Mouse (Mus musculus) liver, embryonic 11.5 days (tissue): Measurements from ENCODE around the gene Tgfb2. TPM values are rescaled to one million over a fixed set of nuclear protein-coding genes. Genes with fewer than 3 reads are reported as not detected.
A peak's percentile ranks its signal among the peaks of the same experiment; 100 is the strongest.

Experiments
- ATAC-seq: fragments of 200-750 bp; cut with Nextera tagmentation; replicated peaks from 2 replicates; pipeline ENCODE4 v1.8.0; 2017; ENCODE audit warnings: moderate number of reproducible peaks, mild to moderate bottlenecking, moderate TSS enrichment, moderate library complexity; ENCODE audit not compliant: low FRiP score
- DNase-seq: peaks from one replicate; pipeline ENCODE4 v3.0.0-alpha.2; 2017; ENCODE audit warnings: low spot score
- H3K27ac ChIP-seq: fragments of 300-500 bp; sonication (generic); 2 replicates; pipeline ENCODE4 v1.5.1; 2014; ENCODE audit warnings: mild to moderate bottlenecking, low read depth, low read length, control low read depth
- H3K27me3 ChIP-seq: fragments of 300-500 bp; sonication (generic); replicated peaks from 2 replicates; pipeline ENCODE4 v1.6.1; 2014; ENCODE audit warnings: low read length, mixed read lengths; ENCODE audit not compliant: control insufficient read depth, insufficient read depth
- H3K36me3 ChIP-seq: fragments of 300-500 bp; sonication (generic); 2 replicates; pipeline ENCODE4 v1.6.1; 2014; ENCODE audit warnings: mild to moderate bottlenecking, low read length, moderate library complexity, mixed read lengths; ENCODE audit not compliant: control insufficient read depth, insufficient read depth
- H3K4me1 ChIP-seq: fragments of 300-500 bp; sonication (generic); replicated peaks from 2 replicates; pipeline ENCODE4 v1.6.1; 2014; ENCODE audit warnings: low read length, mixed read lengths; ENCODE audit not compliant: control insufficient read depth, insufficient read depth
- H3K4me2 ChIP-seq: fragments of 300-500 bp; sonication (generic); 2 replicates; pipeline ENCODE4 v1.6.1; 2014; ENCODE audit warnings: mild to moderate bottlenecking, control low read depth, moderate library complexity
- H3K4me3 ChIP-seq: fragments of 300-500 bp; sonication (generic); 2 replicates; pipeline ENCODE4 v1.5.1; 2014; ENCODE audit warnings: low read depth, low read length, control low read depth
- H3K9ac ChIP-seq: fragments of 300-500 bp; sonication (generic); 2 replicates; pipeline ENCODE4 v1.6.1; 2014; ENCODE audit warnings: low read depth, low read length, control low read depth
- H3K9me3 ChIP-seq: fragments of 300-500 bp; sonication (generic); 2 replicates; pipeline ENCODE4 v1.6.1; 2016; ENCODE audit warnings: low read length, inconsistent platforms, mixed read lengths; ENCODE audit not compliant: control insufficient read depth
- WGBS: fragments of 180-500 bp; shearing (Covaris S2); extraction: QIAGEN DNeasy Blood & Tissue Kit; methylation state at CpG from one replicate; pipeline ENCODE4 v1.1.7; 2014; 5-methylcytosine and 5-hydroxymethylcytosine counted together
- polyA plus RNA-seq: library from polyadenylated mRNA; unstranded; fragments of >200 nt; fragmentation: Nextera tagmentation; extraction: Ambion mirVana; gene quantifications from 2 replicates; pipeline ENCODE4 v1.2.1, GENCODE M21; 2014

Gene Tgfb2
- polyA plus RNA-seq, 1 experiment from 2014 or later, result 18.9 TPM

DNA sequence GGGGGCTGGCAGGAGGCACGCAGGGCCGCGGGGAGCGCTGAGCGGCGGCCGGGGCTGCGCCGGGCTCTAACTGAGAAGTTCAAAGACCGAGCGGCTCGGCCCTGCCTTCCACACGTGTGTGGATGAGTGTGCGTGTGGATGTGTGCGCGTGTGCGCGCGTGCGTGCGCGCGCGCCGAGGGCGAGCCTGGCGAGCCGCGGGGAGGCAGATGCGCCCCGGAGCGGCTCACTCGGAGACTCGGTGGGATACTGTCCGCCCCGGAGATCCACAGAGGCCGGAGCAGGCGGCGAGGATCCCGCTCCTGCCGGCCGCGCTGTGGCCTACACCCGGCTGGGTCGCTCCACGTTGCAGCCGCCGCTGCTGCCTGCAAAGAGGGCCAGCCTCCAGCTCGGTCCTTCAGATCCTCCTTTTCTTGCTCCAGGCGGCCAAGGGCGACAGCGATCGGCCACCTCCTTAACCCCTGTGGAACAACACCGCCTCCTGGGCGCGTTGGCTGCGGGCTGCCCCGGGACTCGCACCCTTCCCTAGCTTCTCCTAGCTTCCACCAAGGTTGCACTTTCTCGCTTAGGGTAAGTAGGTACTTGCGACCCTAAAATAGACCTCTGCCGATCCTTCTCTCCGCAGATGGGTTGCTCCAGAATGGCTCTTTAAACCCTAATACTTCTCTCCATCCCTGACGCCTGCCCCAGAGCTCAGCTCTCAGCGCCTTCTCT is 430 bp downstream of the Tgfb2 start:
- Histone ChIP-seq H3K4me1 (peaks cover 4% of the 10 kb centered on the region), H3K36me3 (no peaks in the 10 kb centered on the region; the same call in 1 of the 2 replicates), H3K4me2 (peak overlapping the region; percentile 86), H3K27ac (no peak overlapping the region; the same call in 1 of the 2 replicates), H3K4me3 (peak overlapping the region; percentile 52), H3K9me3 (no peaks in the 10 kb centered on the region), H3K9ac (peak overlapping the region; percentile 57), H3K27me3 (peaks cover 26% of the 10 kb centered on the region)
- under 1% methylated on average over 54 of the region's 65 CpGs for WGBS
- DNase-seq (peak; percentile 73), ATAC-seq (peak; percentile 44)

DNA sequence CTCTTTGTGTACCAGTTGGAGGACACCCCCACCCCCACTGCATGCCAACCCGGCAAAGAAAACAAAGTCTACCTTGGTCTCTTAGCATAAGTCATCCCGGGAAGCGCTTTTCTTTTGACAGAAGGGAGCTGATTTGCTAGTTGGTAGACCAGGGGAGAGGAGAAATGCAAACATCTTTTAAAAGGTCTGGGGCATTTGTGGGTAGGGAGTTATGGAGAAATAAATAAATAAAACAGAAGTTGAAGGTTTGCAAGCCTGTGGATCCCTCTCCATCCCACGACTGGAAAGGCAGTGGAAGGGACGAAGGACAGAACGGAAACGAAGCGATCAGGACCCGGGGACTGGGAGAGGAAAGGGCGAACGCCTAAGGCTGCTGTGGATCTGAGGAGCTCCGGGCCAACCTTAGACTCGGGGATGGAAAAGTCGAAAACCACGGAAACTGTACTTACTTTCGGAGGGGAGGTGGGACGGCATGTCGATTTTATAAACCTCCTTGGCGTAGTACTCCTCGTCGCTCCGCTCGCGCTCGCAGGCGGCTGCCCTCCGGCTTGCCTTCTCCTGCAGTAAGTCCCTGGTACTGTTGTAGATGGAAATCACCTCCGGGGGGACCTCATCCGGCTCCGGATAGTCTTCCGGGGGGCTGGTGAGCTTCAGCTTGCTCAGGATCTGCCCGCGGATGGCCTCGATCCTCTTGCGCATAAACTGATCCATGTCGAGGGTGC is 1.6 kb downstream of the Tgfb2 start:
- H3K9ac ChIP-seq, result peak overlapping the region; percentile 21

DNA sequence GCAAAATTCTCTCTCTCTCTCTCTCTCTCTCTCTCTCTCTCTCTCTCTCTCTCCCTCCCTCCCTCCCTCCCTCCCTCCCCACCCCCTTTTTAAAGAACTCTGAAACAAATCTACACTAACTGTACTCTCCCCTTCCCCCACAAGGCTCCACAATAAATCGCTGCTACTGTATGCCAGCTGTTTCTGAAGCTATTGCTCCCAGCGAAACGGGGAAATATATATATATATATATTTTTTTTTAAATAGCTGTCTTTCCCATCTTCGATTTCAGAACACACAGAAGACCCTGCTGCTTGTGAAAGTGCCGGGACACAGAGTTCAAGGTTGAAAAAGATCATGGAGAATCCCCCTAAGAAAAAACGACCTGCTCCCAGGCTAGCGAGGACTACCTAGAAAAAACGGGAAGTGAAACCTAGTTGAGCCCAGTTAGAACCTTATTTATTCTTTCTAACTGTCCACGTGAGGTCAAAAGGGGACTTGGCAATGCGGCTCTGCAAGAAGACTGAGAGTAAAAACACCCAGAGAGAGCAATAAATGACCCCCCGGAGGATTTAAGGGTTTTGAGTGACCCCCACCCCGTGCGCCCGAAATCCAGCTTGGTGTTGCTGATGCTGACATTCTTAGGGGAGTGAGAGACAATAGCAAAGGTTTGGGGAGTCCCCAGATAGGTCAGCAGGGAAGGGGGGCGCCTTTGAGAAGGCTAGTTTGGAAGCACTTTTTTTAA is 2.4 kb downstream of the Tgfb2 start:
- Histone ChIP-seq H3K36me3 (no peaks in the 10 kb centered on the region; the same call in 1 of the 2 replicates), H3K27me3 (peaks cover 26% of the 10 kb centered on the region), H3K4me2 (peak overlapping the region; percentile 86), H3K4me1 (peaks cover 4% of the 10 kb centered on the region), H3K9ac (peak overlapping the region; percentile 21; the same call in 1 of the 2 replicates), H3K27ac (peak overlapping the region; percentile 2; the same call in 1 of the 2 replicates), H3K4me3 (peak overlapping the region; percentile 52), H3K9me3 (no peaks in the 10 kb centered on the region)
- DNase-seq, result peak; percentile 35
- no peak for ATAC-seq
- 1% methylated on average over 15 of the region's 15 CpGs for WGBS

More for the DNA sequence above, 1.6 kb downstream of the Tgfb2 start:
- peak overlapping the region; percentile 52 for H3K4me3 ChIP-seq
- WGBS, result under 1% methylated on average over 36 of the region's 36 CpGs
- H3K4me2 ChIP-seq, result peak overlapping the region; percentile 86
- no peaks in the 10 kb centered on the region; the same call in 1 of the 2 replicates for H3K36me3 ChIP-seq
- H3K4me1 ChIP-seq, result peaks cover 4% of the 10 kb centered on the region
- ATAC-seq, result no peak
- H3K27ac ChIP-seq, result peak overlapping the region; percentile 2; the same call in 1 of the 2 replicates
- peak; percentile 58 for DNase-seq
- peaks cover 26% of the 10 kb centered on the region for H3K27me3 ChIP-seq
- no peaks in the 10 kb centered on the region for H3K9me3 ChIP-seq

DNA sequence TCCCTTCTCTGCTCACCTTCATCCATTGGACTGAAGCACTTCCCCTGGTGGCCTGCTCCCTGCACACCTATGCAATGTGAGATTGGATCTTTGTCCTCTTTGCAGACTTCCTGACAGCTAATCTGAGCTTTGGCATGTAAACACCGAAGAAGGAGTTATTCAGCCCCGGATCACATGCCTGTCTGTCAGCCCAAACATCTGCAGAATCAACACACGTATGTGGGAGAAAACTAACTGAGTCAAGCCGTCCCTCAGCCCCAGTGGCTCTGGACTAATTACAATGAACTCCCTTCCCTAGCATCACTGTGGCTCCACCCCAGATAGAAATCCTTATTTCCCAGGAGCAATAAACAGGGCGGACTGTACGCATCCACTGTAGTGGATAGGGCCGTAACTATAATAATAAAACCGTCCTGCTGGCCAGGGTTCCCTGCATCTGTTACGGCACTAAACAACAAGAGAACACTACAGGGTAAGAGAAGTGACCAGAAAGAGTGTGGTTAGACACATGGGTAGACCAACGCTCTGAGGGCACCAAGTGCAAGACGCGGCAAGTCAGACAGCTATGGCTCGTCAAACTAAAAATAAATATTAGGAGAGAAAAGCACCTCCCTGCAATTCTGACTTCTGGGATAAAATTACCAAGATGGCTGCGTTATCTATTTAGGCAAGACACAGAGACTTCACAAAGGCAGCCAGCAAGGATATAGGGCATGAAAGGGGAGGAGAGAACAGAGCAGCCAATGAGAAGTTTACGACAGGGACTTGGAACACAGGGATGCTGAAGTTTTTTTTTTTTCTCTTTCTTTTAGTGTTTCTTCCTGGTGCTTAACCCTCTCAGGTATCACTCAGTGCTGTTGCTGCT is 3.2 kb downstream of the Tgfb2 start:
- DNase-seq (no peak), ATAC-seq (no peak)
- Histone ChIP-seq H3K27ac (no peak overlapping the region), H3K4me1 (peaks cover 4% of the 10 kb centered on the region), H3K9me3 (no peaks in the 10 kb centered on the region), H3K9ac (no peak overlapping the region), H3K36me3 (no peaks in the 10 kb centered on the region; the same call in 1 of the 2 replicates), H3K4me3 (peak overlapping the region; percentile 52), H3K4me2 (peak overlapping the region; percentile 86), H3K27me3 (peaks cover 26% of the 10 kb centered on the region)
- WGBS, result 31% methylated on average over 15 of the region's 15 CpGs

DNA sequence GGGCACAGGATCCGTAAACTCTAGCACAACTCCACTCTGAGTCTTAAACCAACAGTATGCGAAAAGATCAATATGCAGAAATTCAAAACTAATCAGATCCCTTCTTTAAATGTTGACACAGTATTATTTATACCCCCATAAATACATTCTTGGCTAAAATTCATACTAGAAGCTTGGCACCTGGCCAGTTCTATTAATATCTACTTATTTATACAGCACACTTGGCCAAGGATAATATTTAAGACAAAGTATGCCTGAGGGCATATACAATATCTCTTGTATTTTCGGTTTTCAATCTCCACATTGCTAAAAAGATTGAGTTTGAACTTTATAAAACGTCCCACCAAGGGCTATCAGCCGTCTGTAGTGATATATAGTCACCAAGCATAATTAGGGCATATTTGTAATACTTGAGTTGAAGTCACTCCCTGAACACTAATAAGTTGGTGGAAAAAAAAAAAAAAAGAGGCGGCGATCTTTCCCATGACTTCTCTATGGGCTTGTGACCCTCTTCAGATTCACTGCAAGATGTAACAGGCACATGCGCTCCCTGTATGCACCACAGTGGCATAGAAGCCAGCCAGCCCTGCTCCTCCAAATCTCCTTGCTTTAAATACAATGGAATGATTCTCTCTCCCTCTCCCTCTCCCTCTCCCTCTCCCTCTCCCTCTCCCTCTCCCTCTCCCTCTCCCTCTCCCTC is 4.4 kb downstream of the Tgfb2 start:
- Histone ChIP-seq H3K4me2 (no peak overlapping the region), H3K4me3 (no peak overlapping the region)
- 64% methylated on average over 8 of the region's 8 CpGs for WGBS

GRCm38 (mm10) chr1:186700496-186700895 is 5.3 kb downstream of the Tgfb2 start:
- DNase-seq, result no peak
- WGBS, result 79% methylated on average over 3 of the region's 3 CpGs
- H3K36me3 ChIP-seq, result no peaks in the 10 kb centered on the region
- H3K4me1 ChIP-seq, result no peaks in the 10 kb centered on the region; the same call in 1 of the 2 replicates
- no peak overlapping the region for H3K4me2 ChIP-seq
- H3K27ac ChIP-seq, result no peak overlapping the region
- H3K4me3 ChIP-seq, result no peak overlapping the region
- no peaks in the 10 kb centered on the region for H3K9me3 ChIP-seq
- ATAC-seq, result no peak
- H3K9ac ChIP-seq, result no peak overlapping the region
- H3K27me3 ChIP-seq, result peaks cover 20% of the 10 kb centered on the region

More for the DNA sequence above, 4.4 kb downstream of the Tgfb2 start:
- Histone ChIP-seq H3K4me1 (peaks cover 4% of the 10 kb centered on the region), H3K9ac (no peak overlapping the region), H3K27me3 (peaks cover 26% of the 10 kb centered on the region), H3K9me3 (no peaks in the 10 kb centered on the region), H3K36me3 (no peaks in the 10 kb centered on the region), H3K27ac (no peak overlapping the region)
- ATAC-seq (no peak), DNase-seq (no peak)

- H3K27me3 ChIP-seq, result peaks cover 3% of the 10 kb centered on the region
- H3K9ac ChIP-seq, result no peak overlapping the region
- H3K36me3 ChIP-seq, result no peaks in the 10 kb centered on the region
- no peak overlapping the region for H3K4me3 ChIP-seq
- H3K4me2 ChIP-seq, result no peak overlapping the region
- no peak for ATAC-seq
- WGBS, result 70% methylated on average over 15 of the region's 15 CpGs
- no peak overlapping the region for H3K27ac ChIP-seq
- DNase-seq, result no peak
- no peaks in the 10 kb centered on the region for H3K4me1 ChIP-seq
- no peaks in the 10 kb centered on the region for H3K9me3 ChIP-seq
Measured at GRCm38 (mm10) chr1:186698583-186699338, 7.0 kb downstream of the Tgfb2 start.
